Mouse (Mus musculus) T-cell, adult 66 days (primary cell): Measurements from ENCODE around the gene Atp5f1. TPM values are rescaled to one million over a fixed set of nuclear protein-coding genes. Genes with fewer than 3 reads are reported as not detected.

Experiments used
- total RNA-seq, 2 experiments: library from RNA; stranded (reverse); gene quantifications; 3 replicates in 1 of 2; 4 replicates in 1 of 2; pipeline ENCODE4 v1.2.4; 2023

Atp5f1 gene
- total RNA-seq: 100 to 1,000 TPM; 127 to 129 TPM

DNA sequence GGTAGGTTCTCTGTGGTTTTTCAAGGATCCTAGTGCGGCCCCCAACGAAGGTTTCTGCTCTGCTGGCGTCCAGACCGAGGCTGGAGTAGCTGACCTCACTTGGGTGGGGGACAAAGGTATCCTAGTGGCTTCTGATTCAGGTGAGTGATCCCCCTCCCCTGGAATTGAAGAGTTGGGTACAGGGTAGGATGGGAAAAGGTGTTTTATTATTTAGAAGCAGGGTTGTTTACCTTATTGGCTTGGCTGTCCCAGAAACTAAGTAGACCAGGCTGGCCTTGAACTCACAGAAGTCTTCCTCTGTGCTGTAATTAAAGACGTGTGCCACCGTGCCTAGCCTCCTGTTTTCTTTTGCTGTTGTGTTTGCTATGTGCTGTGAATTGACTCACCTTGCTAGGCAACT lies at the start of gene Atp5f1:
Gene Atp5f1 (minus strand): TSS at position 101 of the 400 bp plus-strand sequence.

DNA sequence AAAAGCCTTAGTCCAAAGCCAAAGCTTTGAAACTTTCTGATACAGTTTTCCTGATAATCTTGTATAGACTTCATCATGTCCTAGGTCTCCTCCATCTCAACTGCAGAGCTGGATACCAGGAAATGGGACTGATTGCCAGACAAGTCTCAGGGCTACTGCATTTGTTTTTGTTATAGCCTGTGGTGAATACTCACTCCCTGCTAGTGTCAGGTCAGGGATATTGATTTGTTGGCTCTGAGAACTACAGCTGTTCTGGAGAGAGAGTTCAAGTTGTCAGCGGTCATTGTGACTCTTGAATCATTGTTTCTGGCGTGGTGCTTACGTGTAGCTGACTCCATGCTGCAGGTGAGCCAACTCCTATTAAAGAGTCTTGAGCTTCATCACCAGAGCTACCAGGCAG lies 13.5 kb upstream of the Atp5f1 start, which contains the start of gene Ovgp1:
Gene Ovgp1 (plus strand): TSS at position 301 of the 400 bp plus-strand sequence.

DNA sequence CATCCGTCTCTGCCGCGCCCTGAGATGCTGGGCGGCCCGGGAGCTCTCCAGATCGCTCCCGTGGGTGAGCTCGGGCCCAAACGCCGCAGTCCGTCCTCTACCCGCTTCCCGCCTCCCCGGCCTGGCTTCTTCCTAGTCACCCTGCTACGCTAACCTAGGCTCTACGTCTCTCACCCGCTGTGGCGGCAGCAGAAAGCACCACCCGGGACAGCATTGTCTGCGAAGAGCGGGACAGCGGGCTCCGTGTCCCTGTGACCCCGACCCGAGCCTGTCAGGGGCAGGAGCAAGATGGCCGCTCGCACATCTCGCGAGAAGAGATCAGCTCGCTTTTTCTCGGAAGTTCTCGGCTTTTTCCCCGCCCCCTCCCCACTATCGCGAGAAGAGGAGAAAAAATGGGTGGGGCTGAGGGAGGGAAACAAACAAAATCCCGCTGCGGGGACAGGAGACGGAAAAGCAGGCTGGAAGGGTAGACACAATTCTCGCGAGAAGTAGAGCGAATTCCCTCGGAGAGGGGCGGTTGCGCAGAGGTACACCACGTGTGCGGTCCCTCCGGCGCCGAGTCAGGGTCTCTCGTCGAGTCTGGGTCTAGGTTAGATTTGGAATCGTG lies 822 bp downstream of the Atp5f1 start, which contains the start of gene Wdr77:
Gene Wdr77 (plus strand): TSS at position 396 of the 607 bp plus-strand sequence.

DNA sequence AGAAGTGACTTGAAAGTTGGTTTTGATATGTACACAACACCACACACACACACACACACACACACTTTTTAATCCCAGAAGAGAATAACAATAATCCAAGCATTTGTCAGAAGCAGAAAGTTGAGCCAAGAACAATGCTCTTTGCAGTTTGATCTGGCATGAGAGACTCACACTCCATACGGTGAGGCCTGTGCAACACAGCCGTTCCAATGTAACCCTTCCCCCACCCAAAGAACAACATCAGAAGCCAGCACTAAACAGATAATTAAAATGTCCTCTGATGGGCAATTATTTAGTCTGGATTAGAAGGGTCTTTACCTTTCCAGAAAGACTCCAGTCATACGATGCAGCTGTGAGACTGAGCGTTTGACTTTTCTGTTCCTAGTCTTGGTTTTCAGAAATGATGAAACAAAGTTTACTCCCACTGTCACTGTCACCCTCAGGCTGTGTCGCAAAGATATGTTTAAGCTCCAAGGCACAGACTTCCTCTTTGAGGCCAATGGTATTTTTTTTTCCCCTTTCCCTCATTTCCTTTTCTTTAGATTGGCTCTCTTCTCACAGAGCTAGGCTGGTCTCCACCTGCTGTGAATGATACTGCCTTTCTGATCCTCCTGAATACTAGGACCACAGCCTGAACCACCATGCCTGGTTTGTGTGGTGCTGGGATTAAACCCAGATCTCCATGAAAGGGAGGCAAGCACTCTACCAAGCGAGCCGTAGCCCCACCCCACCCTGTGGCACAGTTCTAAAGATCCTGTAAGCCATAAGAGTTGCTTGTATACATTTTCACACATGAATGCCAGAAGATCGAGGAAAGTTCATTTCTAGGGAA lies 27.4 kb downstream of the Atp5f1 start, which contains the start of gene I830077J02Rik:
Gene I830077J02Rik (minus strand): TSS at position 425 of the 832 bp plus-strand sequence.

Other genes starting within 250 kb of the Atp5f1 start
- gene Rap1a, start 158.8 kb downstream of the Atp5f1 start, total RNA-seq: 100 to 1,000 TPM; 119 to 129 TPM
- gene Adora3, start 89.2 kb downstream of the Atp5f1 start, total RNA-seq: not detected
- not detected for gene Tmigd3, start 89.2 kb downstream of the Atp5f1 start, total RNA-seq
- 1 to 10 TPM; 1.5 to 2.5 TPM for gene I830077J02Rik, start 27.4 kb downstream of the Atp5f1 start, total RNA-seq
- 10 to 100 TPM; 52.1 to 52.4 TPM for gene Wdr77, start 730 bp downstream of the Atp5f1 start, total RNA-seq
- 1 to 10 TPM; 5.3 to 5.9 TPM for gene Ovgp1, start 13.6 kb upstream of the Atp5f1 start, total RNA-seq
- not detected for gene Pifo, start 54.5 kb upstream of the Atp5f1 start, total RNA-seq
- 1 to 10 TPM; 3.6 to 5.0 TPM for gene Chil5, start 72.7 kb upstream of the Atp5f1 start, total RNA-seq
- gene Chia1, start 153.1 kb upstream of the Atp5f1 start, total RNA-seq: not detected
- gene Chil3, start 207.5 kb upstream of the Atp5f1 start, total RNA-seq: under 1 TPM; 0.47 to 0.74 TPM